Mouse (Mus musculus) T-helper 1 cell (primary cell): Measurements from ENCODE around the gene Zfp383.
"Not testable (repeated sequence)": the region's sequence is repeated elsewhere in the genome, so short reads cannot be mapped to it uniquely, and the experiment has no call there.

ENCODE experiments used
- in situ Hi-C: fragments of 300-600 bp; cut with MboI, MseI; formaldehyde crosslinking; loops from one replicate; pipeline ENCODE4 v1.15.1; 2025; ENCODE audit warnings: high pct_unique_total_duplicates

Zfp383 gene

DNA sequence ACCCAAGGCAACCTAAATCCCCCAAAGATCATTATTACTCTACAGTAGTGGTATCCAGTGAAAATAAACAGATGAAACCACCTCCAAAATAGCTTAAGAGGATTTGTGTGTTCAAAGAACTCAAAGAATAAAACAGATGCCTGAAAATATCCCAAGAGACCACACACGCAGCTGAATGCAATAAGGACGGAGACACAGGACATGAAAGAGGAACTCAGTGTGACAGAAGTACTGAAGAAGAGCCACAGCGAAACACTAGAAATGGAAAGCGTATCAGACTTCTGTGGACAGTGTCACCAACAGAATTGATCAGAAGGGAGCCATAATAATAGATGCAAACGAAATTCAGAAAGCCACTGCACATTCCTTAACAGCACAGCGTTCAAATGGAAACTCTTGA lies 30.8 kb downstream of the Zfp383 start:
- in situ Hi-C loops = no loop called here

DNA sequence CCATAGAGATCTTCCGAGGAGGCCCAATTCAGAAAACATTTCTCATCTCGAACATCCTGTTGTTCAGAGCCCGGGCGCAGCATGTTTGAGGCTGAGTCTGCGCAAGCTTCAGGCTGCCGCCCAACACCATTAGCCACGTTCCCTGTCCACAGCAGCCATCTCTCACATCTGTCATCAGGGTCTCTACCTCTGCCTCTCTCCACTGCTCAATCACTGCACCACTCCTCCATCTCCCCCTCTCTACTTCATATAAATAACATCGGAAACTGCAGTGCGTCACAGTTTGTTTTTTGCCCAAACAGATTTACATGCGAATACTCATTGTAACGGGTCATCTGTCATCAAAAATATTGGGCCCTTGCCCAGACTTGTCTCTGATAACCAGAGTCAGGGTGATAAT lies 33.0 kb downstream of the Zfp383 start:
- in situ Hi-C loops = no loop called here

DNA sequence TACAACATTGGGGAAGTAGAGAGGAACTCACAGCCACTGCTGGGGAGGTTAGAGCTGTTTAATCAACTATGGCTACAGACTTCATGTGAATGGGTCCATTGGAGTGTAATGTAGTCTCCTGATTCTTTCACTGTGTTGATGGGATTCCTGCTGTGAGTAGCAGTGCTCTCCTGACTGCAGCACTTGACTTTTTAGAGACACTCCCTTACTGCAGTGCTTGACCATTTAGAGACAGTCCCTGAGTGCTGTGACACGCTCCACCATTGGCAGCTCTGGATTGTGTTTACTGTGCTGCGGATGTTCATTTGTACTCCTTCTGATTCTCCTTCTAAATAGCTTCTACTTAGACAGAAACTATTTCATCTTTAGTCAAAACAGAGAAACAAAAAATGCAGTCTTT lies 34.7 kb downstream of the Zfp383 start:
- in situ Hi-C loops = no loop called here

DNA sequence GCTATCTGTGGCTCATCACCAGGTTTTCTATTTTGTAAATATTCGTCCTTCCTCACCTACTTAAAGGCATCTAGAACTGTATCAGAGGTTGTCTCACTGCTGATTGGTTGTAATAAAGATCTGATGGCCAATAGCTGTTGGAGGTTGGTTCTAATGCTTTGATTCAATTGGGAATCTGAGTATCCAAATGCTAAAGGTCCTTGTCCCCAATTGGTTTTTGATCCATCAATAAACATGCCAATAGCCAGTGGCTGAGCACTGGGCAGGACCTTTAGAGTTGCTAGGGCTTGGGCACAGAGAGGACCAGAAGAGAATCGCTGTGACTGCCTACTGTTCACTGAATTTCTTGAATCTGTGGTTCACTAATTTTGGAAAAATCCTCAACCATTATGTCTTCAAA lies 35.7 kb downstream of the Zfp383 start:
- in situ Hi-C loops = no loop called here

DNA sequence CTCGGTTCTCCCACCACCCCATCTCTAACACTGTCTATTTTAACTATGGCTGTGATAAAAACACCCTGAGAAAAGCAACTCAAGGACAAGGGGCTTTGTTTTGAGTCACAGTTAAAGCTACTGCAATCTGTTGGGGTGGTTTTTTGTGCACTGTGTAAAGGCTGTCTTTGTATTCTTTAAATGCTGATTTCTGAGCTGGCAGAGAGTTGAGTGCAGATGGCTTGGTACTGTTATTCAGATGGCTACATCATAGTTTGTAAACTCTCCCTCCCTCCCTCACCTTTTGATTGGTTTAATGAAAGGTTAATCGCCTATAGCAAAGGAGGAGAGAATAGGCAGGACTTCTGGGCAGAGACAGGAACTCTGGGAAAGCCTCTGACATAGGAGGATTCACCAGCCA lies 36.2 kb downstream of the Zfp383 start:
- in situ Hi-C loops = no loop called here

DNA sequence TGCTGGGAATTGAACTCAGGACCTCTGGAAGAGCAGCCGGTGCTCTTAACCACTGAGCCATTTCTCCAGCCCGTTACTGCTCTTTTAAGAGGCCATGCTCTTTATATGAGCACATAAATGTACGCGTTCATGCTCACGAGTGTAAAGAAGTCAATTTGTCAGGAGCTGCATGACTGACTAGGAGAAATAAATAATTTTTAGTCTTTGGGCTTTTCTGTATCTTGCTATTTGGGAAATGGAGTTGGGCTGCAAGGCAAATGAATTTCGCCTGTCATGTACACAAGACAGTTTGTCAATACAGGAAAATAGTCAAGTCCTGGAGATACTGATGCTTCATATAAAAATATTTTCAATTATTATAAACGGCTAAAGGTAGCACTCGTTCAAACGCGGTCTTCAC lies 45.1 kb downstream of the Zfp383 start:
- in situ Hi-C loops = loop anchor here (5.0 kb wide), 1 partner anchor 91 kb away; no protein-coding TSS in a partner anchor

DNA sequence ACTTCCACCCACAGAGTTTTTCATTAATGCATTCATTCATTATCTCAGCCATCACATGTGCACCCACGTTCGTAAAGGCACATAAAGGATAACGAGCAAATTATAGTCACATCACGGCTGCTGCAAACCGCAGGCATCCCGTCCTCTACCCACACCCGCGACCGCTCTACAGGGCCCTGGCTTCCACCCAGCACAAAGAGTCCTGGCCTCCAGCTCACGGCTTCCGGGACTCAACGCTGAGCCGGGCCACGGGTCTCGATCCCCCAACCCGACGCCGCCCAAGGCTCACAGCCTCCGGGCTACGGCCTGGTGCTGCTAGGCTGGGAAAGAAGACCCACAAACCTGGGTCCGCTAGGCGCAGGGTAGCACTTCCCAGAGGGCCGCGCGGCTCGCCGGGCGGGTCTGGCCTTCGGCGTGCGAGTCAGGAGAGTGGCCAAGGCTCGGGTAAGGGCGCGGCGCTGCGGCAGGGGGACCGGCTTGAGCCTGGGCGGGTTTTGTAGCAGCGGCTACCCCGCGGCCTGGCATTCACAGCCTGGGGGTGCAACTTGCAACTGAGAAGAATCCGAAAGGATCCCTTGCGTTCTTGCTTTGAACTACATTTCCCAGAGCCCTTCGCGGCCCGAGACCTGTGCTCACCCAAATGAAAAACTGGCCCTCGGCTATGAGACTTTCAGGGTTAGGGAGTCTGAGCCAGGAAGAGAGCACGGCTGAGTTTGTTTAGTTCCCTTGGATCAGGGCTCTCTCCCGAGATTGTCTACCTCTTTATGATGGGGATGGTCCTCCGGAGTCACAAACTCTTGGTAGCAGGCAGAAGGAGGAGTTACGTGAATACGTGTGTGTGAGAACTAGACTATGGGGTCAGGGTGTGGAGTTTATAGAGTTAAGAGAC lies 45.7 kb downstream of the Zfp383 start, which contains the start of gene Zfp74:
Gene Zfp74 (minus strand): TSS at position 577 of the 889 bp plus-strand sequence.
- in situ Hi-C loops = loop anchor here (5.0 kb wide), 1 partner anchor 91 kb away; no protein-coding TSS in a partner anchor

DNA sequence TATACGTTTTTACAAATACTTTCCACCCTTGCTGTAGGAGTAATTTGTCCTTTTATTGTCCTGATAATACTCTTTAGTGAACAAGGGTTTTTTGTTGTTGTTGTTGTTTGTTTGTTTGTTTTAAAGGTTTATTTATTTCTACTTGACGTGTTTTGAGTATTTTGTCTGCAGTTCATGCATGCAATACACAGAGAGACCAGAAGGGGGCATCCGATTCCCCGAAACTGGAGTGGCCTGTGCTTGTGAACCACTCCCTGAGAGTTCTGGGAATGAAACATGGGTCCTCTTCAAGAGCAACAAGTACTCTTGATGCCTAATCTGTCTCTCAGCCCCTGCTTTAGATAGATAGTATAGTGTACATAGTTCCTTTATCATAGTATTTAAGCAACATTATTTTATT lies 46.7 kb downstream of the Zfp383 start:
- in situ Hi-C loops = loop anchor here (5.0 kb wide), 1 partner anchor 92 kb away; no protein-coding TSS in a partner anchor

DNA sequence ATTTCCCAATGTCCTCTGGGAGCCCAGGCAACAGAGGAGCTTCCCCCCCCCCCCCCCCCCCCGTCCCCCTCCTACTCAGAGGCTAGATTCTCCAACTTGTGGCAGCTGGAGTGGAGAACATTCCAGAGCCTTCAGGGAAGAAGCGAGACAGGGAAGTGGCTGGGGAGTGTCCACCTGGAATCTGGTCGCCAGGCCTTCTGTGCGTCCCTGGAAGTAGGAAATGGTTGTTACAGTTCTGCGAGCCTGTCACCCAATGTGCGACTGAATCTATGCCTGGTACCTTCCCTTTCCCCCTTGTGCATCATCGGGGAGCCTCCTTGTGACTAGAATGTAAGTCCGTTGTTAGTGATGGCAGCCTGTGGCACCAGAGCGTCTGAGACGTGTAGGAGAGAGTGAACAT lies 48.2 kb downstream of the Zfp383 start:
- in situ Hi-C loops = no loop called here

DNA sequence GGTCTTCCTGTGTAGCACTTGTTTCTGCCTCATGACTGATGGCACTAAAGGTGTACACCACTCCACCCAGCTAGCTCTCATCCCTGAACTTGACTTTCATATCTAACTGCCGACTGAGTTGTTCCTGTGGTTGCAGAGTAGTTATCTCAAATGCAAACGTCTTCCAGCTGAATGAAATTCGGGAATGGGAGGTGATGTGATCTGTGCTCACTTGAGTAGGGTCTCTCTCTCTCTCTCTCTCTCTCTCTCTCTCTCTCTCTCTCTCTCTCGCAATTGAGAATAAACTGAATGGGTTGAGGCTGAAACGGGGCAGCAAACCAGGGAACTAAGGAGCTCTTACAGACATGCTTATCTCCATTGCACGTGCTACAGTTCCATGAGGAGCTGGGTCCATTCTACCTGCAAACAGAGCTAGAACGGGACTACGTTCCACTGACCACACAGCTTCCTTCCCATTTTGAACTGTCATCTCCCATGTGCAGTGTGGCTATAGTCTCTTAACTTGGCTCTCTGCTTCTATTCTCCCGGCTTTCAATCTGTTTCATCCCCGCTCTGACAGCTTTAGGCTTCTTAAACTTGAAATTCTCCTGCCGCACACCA lies 50.2 kb downstream of the Zfp383 start:
- in situ Hi-C loops = no loop called here

DNA sequence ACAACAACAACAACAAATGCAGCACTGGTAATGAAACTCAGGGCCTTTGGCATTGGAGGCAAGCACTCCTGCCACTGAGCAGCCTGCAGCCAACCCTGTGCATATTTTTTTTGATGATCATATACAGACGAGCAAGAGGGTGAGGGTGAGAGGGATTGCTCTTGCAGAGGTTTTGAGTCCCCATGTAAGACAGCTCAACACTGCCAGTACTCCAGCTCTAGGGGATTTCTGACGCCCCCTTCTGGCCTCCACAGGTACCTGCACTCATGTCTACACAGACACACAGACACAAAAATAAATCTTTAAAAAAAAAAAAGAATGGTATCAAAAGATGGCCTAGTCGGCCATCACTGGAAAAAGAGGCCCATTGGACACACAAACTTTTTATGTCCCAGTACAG lies 51.0 kb downstream of the Zfp383 start:
- in situ Hi-C loops = no loop called here

DNA sequence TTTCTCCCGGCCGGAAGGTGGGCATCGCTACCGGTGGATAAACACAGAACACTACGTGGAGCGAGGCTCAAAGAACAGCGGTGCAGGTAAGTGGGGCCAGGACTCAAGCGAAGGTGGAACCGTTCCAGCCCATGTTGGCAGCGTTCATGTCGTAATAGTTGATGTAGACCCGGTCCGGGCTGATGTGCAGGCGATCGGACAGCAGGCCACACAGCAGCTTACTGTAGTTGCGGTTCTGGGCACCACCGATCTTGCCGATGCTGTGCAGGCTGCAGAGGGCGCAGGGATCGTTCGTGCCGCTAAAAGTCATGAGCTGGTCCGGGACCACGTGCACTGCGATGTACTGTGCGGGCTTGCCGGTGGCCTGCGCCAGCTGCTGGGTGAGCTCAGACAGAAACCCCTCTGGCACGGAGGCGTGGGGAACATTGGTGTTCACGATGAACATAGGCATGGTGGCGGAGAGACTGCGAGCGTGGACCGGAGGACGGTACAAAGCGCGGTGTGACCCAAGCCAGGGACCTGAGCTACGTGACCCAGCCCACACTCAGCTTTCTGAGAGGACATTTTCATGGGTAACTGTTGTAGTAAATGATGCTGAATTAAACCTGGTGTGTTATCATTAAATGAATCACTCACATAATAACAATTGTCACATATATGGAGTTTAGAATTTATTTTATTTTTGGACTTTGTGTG lies 57.2 kb downstream of the Zfp383 start:
- in situ Hi-C loops = not testable (repeated sequence)
